Mouse (Mus musculus): ENCODE results near the gene Enkur. TPM values are rescaled to one million over a fixed set of nuclear protein-coding genes. Genes with fewer than 3 reads are reported as not detected.

Enkur gene
- polyA plus RNA-seq, 1 experiment: not detected

- under 1% methylated on average over 19 of the region's 19 CpGs for WGBS
- H3K4me1 ChIP-seq (ENCODE audit: control insufficient read depth, insufficient read depth, low read length): no peaks in the 10 kb centered on the region; the same call in 1 of the 2 replicates
- H3K4me3 ChIP-seq (replicated peaks; ENCODE audit: control insufficient read depth, low read depth, low read length): peak overlapping the region; percentile 80
- peak overlapping the region; percentile 1; the same call in 1 of the 2 replicates for H3K27ac ChIP-seq (ENCODE audit: control insufficient read depth, insufficient read depth, low read depth, low read length, poor library complexity)
- TF ChIP-seq CTCF (IDR thresholded peaks at IDR 0.05; ENCODE audit: control insufficient read depth, insufficient read depth, low read length): no peak
- no peak for TF ChIP-seq POLR2A (IDR thresholded peaks at IDR 0.05; ENCODE audit: borderline replicate concordance, control insufficient read depth, low read depth, low read length)
These were observed 630 bp upstream of the Enkur start for GRCm38 (mm10) chr2:21205831-21206159.

- 27% methylated on average over 2 of the region's 2 CpGs for WGBS
- Histone ChIP-seq H3K4me1 (ENCODE audit: control insufficient read depth, insufficient read depth, low read length) (no peaks in the 10 kb centered on the region; the same call in 1 of the 2 replicates), H3K4me3 (replicated peaks; ENCODE audit: control insufficient read depth, low read depth, low read length) (no peak overlapping the region), H3K27ac (ENCODE audit: control insufficient read depth, insufficient read depth, low read depth, low read length, poor library complexity) (no peak overlapping the region)
- TF ChIP-seq CTCF (IDR thresholded peaks at IDR 0.05; ENCODE audit: control insufficient read depth, insufficient read depth, low read length) (no peak), POLR2A (IDR thresholded peaks at IDR 0.05; ENCODE audit: borderline replicate concordance, control insufficient read depth, low read depth, low read length) (no peak)
These were observed 2.4 kb downstream of the Enkur start for GRCm38 (mm10) chr2:21202754-21203153.

DNA sequence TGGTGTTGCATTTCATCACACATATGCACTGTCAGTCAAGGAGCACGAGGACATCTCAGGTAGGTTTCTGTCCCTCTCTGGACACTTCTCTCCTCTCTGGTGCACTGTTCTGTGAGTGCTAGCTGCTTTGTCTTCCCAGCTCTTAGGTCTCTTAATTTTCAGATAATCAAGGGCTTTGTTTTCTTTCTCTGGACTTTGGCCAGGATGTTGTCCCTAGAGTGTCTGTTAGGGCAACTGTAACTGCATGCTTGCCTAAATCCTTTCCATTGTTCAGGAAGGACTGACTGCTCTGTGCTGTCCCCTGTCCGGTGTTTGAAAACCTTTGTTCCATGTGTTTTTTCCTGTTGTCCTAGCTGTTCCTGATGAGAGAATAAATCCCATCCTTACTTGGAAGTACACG lies 6.1 kb downstream of the Enkur start:
- WGBS: 62% methylated on average over 3 of the region's 3 CpGs
- Histone ChIP-seq H3K27ac (ENCODE audit: control insufficient read depth, insufficient read depth, low read depth, low read length, poor library complexity) (no peak overlapping the region), H3K4me3 (replicated peaks; ENCODE audit: control insufficient read depth, low read depth, low read length) (no peak overlapping the region), H3K4me1 (ENCODE audit: control insufficient read depth, insufficient read depth, low read length) (no peaks in the 10 kb centered on the region)
- no peak for TF ChIP-seq CTCF (IDR thresholded peaks at IDR 0.05; ENCODE audit: control insufficient read depth, insufficient read depth, low read length)
- TF ChIP-seq POLR2A (IDR thresholded peaks at IDR 0.05; ENCODE audit: borderline replicate concordance, control insufficient read depth, low read depth, low read length): no peak

GRCm38 (mm10) chr2:21195233-21195632 lies 9.9 kb downstream of the Enkur start:
- no peak overlapping the region for H3K27ac ChIP-seq (ENCODE audit: control insufficient read depth, insufficient read depth, low read depth, low read length, poor library complexity)
- no peak overlapping the region for H3K4me3 ChIP-seq (replicated peaks; ENCODE audit: control insufficient read depth, low read depth, low read length)
- no peaks in the 10 kb centered on the region for H3K4me1 ChIP-seq (ENCODE audit: control insufficient read depth, insufficient read depth, low read length)
- no peak for TF ChIP-seq POLR2A (IDR thresholded peaks at IDR 0.05; ENCODE audit: borderline replicate concordance, control insufficient read depth, low read depth, low read length)
- no peak for TF ChIP-seq CTCF (IDR thresholded peaks at IDR 0.05; ENCODE audit: control insufficient read depth, insufficient read depth, low read length)
- WGBS: 84% methylated on average over 5 of the region's 5 CpGs

DNA sequence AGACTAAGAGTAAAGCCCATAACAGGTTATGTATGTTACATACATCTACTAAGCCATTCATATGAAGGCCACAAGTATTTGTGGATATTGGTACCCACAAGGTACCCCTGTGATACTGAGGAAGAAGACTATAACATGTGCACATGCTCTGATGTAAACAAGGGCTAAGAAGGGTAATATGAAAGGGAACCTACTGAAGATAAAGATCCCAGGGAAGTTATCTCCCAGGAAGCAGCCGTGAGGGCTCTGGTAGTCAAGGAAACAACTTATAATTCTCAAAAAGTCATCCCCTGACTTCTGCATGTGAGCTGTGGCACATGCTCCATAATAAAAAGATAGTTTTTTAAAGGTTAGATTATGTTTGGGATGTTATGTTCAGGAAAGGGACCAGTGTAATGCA lies 13.9 kb downstream of the Enkur start:
- H3K27ac ChIP-seq (ENCODE audit: control insufficient read depth, insufficient read depth, low read depth, low read length, poor library complexity): no peak overlapping the region
- TF ChIP-seq POLR2A (IDR thresholded peaks at IDR 0.05; ENCODE audit: borderline replicate concordance, control insufficient read depth, low read depth, low read length) (no peak), CTCF (IDR thresholded peaks at IDR 0.05; ENCODE audit: control insufficient read depth, insufficient read depth, low read length) (no peak)
- H3K4me3 ChIP-seq (replicated peaks; ENCODE audit: control insufficient read depth, low read depth, low read length): no peak overlapping the region
- H3K4me1 ChIP-seq (ENCODE audit: control insufficient read depth, insufficient read depth, low read length): no peaks in the 10 kb centered on the region; the same call in 1 of the 2 replicates
- WGBS: 45% methylated on average over 1 of the region's 1 CpGs

DNA sequence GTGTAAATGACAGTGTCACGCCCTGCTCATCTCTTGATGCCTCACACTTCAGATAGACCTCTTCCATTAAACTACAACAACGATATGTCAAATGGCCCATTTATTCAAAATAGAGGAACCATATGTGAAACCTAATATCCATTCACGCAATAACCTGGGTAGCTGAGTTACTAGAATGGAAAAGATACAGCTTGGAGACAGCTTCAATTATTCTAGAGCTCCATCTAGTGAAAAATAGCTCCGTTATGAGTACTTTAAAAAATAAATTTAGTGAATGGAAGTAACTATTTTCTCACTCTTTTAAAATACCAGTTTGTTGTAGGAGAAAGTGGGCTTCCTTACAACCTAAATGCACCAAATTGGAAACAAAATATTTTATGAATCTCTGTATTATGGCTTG lies 16.6 kb downstream of the Enkur start:
- H3K4me3 ChIP-seq (replicated peaks; ENCODE audit: control insufficient read depth, low read depth, low read length): no peak overlapping the region
- TF ChIP-seq CTCF (IDR thresholded peaks at IDR 0.05; ENCODE audit: control insufficient read depth, insufficient read depth, low read length) (no peak), POLR2A (IDR thresholded peaks at IDR 0.05; ENCODE audit: borderline replicate concordance, control insufficient read depth, low read depth, low read length) (no peak)
- H3K27ac ChIP-seq (ENCODE audit: control insufficient read depth, insufficient read depth, low read depth, low read length, poor library complexity): no peak overlapping the region
- no peaks in the 10 kb centered on the region; the same call in 1 of the 2 replicates for H3K4me1 ChIP-seq (ENCODE audit: control insufficient read depth, insufficient read depth, low read length)
- 63% methylated on average over 4 of the region's 4 CpGs for WGBS

DNA sequence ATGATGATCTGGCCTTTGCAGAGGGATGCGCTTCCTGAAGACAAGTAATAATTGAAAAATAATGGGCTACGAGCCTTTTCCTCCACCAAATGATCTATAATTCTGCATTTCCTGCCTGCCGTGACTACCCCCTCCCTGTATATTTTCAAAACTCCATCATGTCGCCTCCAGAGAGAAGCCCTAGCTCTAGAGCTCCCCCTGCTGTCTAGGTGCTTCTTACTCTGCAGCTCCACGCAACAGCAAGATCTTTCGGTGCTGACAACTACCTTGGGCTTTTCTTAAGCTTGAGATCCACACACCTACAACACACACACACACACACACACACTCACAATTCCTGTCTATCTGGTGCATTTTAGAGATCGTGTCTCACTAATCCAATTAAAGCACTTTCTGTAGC lies 17.6 kb downstream of the Enkur start:
- H3K4me3 ChIP-seq (replicated peaks; ENCODE audit: control insufficient read depth, low read depth, low read length): no peak overlapping the region
- WGBS: 32% methylated on average over 7 of the region's 7 CpGs
- H3K4me1 ChIP-seq (ENCODE audit: control insufficient read depth, insufficient read depth, low read length): no peaks in the 10 kb centered on the region; the same call in 1 of the 2 replicates
- peak; percentile 74 for TF ChIP-seq CTCF (IDR thresholded peaks at IDR 0.05; ENCODE audit: control insufficient read depth, insufficient read depth, low read length)
- TF ChIP-seq POLR2A (IDR thresholded peaks at IDR 0.05; ENCODE audit: borderline replicate concordance, control insufficient read depth, low read depth, low read length): no peak
- no peak overlapping the region for H3K27ac ChIP-seq (ENCODE audit: control insufficient read depth, insufficient read depth, low read depth, low read length, poor library complexity)

- Histone ChIP-seq H3K4me1 (ENCODE audit: control insufficient read depth, insufficient read depth, low read length) (no peaks in the 10 kb centered on the region; the same call in 1 of the 2 replicates), H3K4me3 (replicated peaks; ENCODE audit: control insufficient read depth, low read depth, low read length) (no peak overlapping the region), H3K27ac (ENCODE audit: control insufficient read depth, insufficient read depth, low read depth, low read length, poor library complexity) (no peak overlapping the region)
- TF ChIP-seq CTCF (IDR thresholded peaks at IDR 0.05; ENCODE audit: control insufficient read depth, insufficient read depth, low read length): no peak
- TF ChIP-seq POLR2A (IDR thresholded peaks at IDR 0.05; ENCODE audit: borderline replicate concordance, control insufficient read depth, low read depth, low read length): no peak
- 28% methylated on average over 1 of the region's 1 CpGs for WGBS
These were observed 22.4 kb downstream of the Enkur start for GRCm38 (mm10) chr2:21182811-21183210.

DNA sequence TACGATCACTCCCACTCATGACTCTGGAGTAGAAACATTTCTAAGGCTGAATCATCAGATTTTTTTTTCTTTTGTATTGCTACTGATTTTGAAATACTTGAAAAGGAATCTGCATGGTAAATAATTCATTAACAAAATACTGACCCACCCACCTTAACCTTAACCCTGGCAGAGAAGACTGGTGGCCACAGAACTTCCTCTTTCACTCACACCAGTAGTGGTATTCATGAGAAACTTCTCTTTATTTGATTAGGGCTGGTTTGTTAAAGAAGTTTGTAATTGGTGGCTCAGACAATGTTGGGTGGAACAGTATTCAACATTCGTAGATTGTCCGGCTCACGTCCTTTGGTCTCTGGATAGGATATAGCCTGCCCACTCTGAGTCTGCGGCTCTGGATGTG lies 26.0 kb downstream of the Enkur start:
- Histone ChIP-seq H3K4me3 (replicated peaks; ENCODE audit: control insufficient read depth, low read depth, low read length) (no peak overlapping the region), H3K27ac (ENCODE audit: control insufficient read depth, insufficient read depth, low read depth, low read length, poor library complexity) (no peak overlapping the region), H3K4me1 (ENCODE audit: control insufficient read depth, insufficient read depth, low read length) (no peaks in the 10 kb centered on the region)
- 26% methylated on average over 5 of the region's 5 CpGs for WGBS
- TF ChIP-seq CTCF (IDR thresholded peaks at IDR 0.05; ENCODE audit: control insufficient read depth, insufficient read depth, low read length) (no peak), POLR2A (IDR thresholded peaks at IDR 0.05; ENCODE audit: borderline replicate concordance, control insufficient read depth, low read depth, low read length) (no peak)
